Mouse (Mus musculus) intestine, embryonic 14.5 days (tissue): ENCODE data around the gene Usp12. TPM values are rescaled to one million over a fixed set of nuclear protein-coding genes. Genes with fewer than 3 reads are reported as not detected.
A peak's percentile ranks its signal among the peaks of the same experiment; 100 is the strongest.

Experiments
- ATAC-seq: fragments of 200-750 bp; cut with Nextera tagmentation; replicated peaks from 2 replicates; pipeline ENCODE4 v1.8.0; 2017; ENCODE audit warnings: low read depth, moderate number of reproducible peaks, moderate TSS enrichment, moderate library complexity; ENCODE audit not compliant: low FRiP score, low TSS enrichment
- DNase-seq: peaks from one replicate; pipeline ENCODE4 v3.0.0-alpha.2; 2018; ENCODE audit warnings: low spot score
- H3K27ac ChIP-seq: fragments of 300-500 bp; sonication (generic); 2 replicates; pipeline ENCODE4 v1.5.1; 2014; ENCODE audit warnings: low read depth, mild to moderate bottlenecking, control low read depth
- H3K27me3 ChIP-seq: fragments of 300-500 bp; sonication (generic); replicated peaks from 2 replicates; pipeline ENCODE4 v1.6.1; 2014; ENCODE audit warnings: low read length, control low read depth; ENCODE audit not compliant: control insufficient read depth, insufficient read depth
- H3K36me3 ChIP-seq: fragments of 300-500 bp; sonication (generic); 2 replicates; pipeline ENCODE4 v1.6.1; 2014; ENCODE audit warnings: low read length, control low read depth; ENCODE audit not compliant: control insufficient read depth, insufficient read depth
- H3K4me1 ChIP-seq: fragments of 300-500 bp; sonication (generic); replicated peaks from 2 replicates; pipeline ENCODE4 v1.6.1; 2014; ENCODE audit warnings: low read length, control low read depth, mixed read lengths; ENCODE audit not compliant: control insufficient read depth, insufficient read depth
- H3K4me2 ChIP-seq: fragments of 300-500 bp; sonication (generic); 2 replicates; pipeline ENCODE4 v1.6.1; 2014; ENCODE audit warnings: low read length
- H3K4me3 ChIP-seq: fragments of 300-500 bp; sonication (generic); 2 replicates; pipeline ENCODE4 v1.5.1; 2014; ENCODE audit warnings: low read depth, low read length, control low read depth, mixed read lengths
- H3K9ac ChIP-seq: fragments of 300-500 bp; sonication (generic); 2 replicates; pipeline ENCODE4 v1.6.1; 2014; ENCODE audit warnings: mild to moderate bottlenecking, low read length
- H3K9me3 ChIP-seq: fragments of 300-500 bp; sonication (generic); 2 replicates; pipeline ENCODE4 v1.6.1; 2016; ENCODE audit warnings: low read length, control low read depth; ENCODE audit not compliant: control insufficient read depth
- WGBS: fragments of 180-500 bp; shearing (Covaris S2); extraction: QIAGEN DNeasy Blood & Tissue Kit; methylation state at CpG from one replicate; pipeline ENCODE4 v1.1.7; 2014; 5-methylcytosine and 5-hydroxymethylcytosine counted together
- polyA plus RNA-seq: library from polyadenylated mRNA; unstranded; fragments of >200 nt; fragmentation: Nextera tagmentation; extraction: Ambion mirVana; gene quantifications from 2 replicates; pipeline ENCODE4 v1.2.1, GENCODE M21; 2014

Usp12 gene
- polyA plus RNA-seq, 1 experiment from 2014 or later: 19.2 TPM

GRCm38 (mm10) chr5:146687541-146688313 lies 107.1 kb downstream of the Usp12 start:
- peak overlapping the region; percentile 54; the same call in 1 of the 2 replicates for H3K27ac ChIP-seq
- ATAC-seq (peak; percentile 78), DNase-seq (no peak)
- no peaks in the 10 kb centered on the region for H3K9me3 ChIP-seq
- peak overlapping the region; percentile 30; the same call in 1 of the 2 replicates for H3K4me2 ChIP-seq
- no peaks in the 10 kb centered on the region for H3K27me3 ChIP-seq
- no peak overlapping the region for H3K4me3 ChIP-seq
- no peaks in the 10 kb centered on the region for H3K36me3 ChIP-seq
- WGBS: 37% methylated on average over 17 of the region's 17 CpGs
- H3K4me1 ChIP-seq: peaks cover 33% of the 10 kb centered on the region
- no peak overlapping the region for H3K9ac ChIP-seq

DNA sequence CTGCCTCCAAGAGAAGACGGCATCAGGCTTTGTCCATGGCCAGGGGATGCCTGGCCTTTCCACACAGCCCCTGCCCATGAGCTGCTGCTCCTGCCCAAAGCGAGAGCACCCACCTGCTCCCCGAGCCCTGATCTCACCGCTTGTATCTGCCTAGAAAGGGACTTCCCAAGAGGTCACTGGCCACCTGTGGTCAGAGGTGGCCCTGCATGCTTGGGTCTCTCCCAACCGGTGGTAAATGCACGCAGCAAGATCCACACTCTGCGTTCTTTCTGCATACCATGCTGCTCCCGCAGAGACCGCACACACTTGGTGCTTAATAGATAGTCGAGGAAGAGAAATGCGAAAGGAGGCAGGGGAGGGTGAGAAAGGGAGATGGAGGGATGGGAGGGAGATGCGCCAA lies 107.9 kb downstream of the Usp12 start:
- Histone ChIP-seq H3K27me3 (no peaks in the 10 kb centered on the region), H3K4me2 (no peak overlapping the region)
- no peak for ATAC-seq

More for the DNA sequence above, 107.9 kb downstream of the Usp12 start:
- WGBS: 73% methylated on average over 12 of the region's 12 CpGs
- Histone ChIP-seq H3K4me3 (no peak overlapping the region), H3K27ac (no peak overlapping the region), H3K9ac (no peak overlapping the region), H3K9me3 (no peaks in the 10 kb centered on the region), H3K36me3 (no peaks in the 10 kb centered on the region), H3K4me1 (peaks cover 27% of the 10 kb centered on the region)
- no peak for DNase-seq

Other genes with a start within 250 kb of the Usp12 start
- gene Gm3415, start 238.9 kb downstream of the Usp12 start, polyA plus RNA-seq: not detected in 2 replicates
- gene Gpr12, start 209.8 kb downstream of the Usp12 start, polyA plus RNA-seq: 0.62 TPM in 1 of 2 replicates, not detected in the other
- 733 and 792 TPM in 2 replicates for gene Rpl21, start 37.9 kb upstream of the Usp12 start, polyA plus RNA-seq
- gene Rasl11a, start 50.1 kb upstream of the Usp12 start, polyA plus RNA-seq: 28.1 and 29.5 TPM in 2 replicates
- gene Gtf3a, start 153.7 kb upstream of the Usp12 start, polyA plus RNA-seq: 123 and 127 TPM in 2 replicates
- 23.0 and 24.7 TPM in 2 replicates for gene Mtif3, start 168.8 kb upstream of the Usp12 start, polyA plus RNA-seq